In the genomic region with DNA sequence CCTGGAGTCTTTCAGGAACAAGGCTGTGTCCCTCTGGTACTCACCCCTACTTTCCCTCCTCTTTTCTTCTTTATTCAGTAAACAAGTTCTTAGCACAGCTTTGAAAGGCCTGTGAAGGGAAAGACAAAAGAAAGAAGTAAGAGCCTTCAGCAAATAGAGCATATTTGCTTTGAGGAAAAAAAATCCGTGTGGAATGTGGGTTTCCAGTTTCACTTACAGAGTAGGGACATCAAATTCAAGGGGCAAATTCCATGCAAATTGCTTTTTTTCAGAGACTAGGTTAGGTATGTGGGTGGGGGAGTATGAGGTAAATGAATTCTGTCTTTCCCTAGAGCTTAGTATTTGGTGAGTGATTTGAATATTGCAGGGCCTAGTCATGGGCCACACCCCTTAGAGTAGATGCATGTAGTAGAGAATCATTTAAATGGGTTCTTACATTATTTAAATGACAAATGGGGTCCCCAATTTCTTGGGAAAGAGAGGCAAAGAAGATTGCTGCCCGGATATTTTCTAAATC, we compare ENCODE assay signal across 26 mouse cellular contexts. TPM values are rescaled to one million over a fixed set of nuclear protein-coding genes. Genes with fewer than 3 reads are reported as not detected.
A peak's percentile ranks its signal among the peaks of the same experiment; 100 is the strongest.
DNase-seq lines count a peak whose midpoint lies in the region; ATAC-seq and TF ChIP-seq lines count a peak whose summit lies in the region.
"Had no signal": no experiment of that assay in that cellular context is flagged by ENCODE, and none has a peak within 500 bp of the region (broad histone marks: within the 10 kb centered on the region; RNA-seq: fewer than 3 reads in every experiment).

No protein-coding gene starts in this region.

- H3K27me3 ChIP-seq in lung, embryonic 14.5 days (ENCODE audit: insufficient read depth, low read length): no peaks in the 10 kb centered on the region
- no peaks in the 10 kb centered on the region for H3K27me3 ChIP-seq in lung, postnatal 0 days (replicated peaks; ENCODE audit: insufficient read depth, low read length)
- H3K27me3 ChIP-seq in embryonic facial prominence, embryonic 14.5 days (replicated peaks; ENCODE audit: control insufficient read depth, insufficient read depth, low read length): no peaks in the 10 kb centered on the region
- H3K27me3 ChIP-seq: embryonic facial prominence, embryonic 15.5 days; heart, embryonic 13.5 days; hindbrain, embryonic 12.5 days had no signal

- TF ChIP-seq CTCF in lung, embryonic 14.5 days (IDR thresholded peaks at IDR 0.05; ENCODE audit: low read depth): no peak
- TF ChIP-seq CTCF in lung, postnatal 0 days (IDR thresholded peaks at IDR 0.05): no peak

- DNase-seq in lung, embryonic 14.5 days: peak; percentile 51
- no peak for DNase-seq in lung, postnatal 0 days (ENCODE audit: low spot score)
- DNase-seq in ES-E14 (ENCODE audit: low read depth, low spot score): peak; percentile 12
- DNase-seq in R1 (ENCODE audit: low read depth, low spot score): peak; percentile 84
- peak; percentile 40 for DNase-seq in embryonic facial prominence, embryonic 14.5 days (ENCODE audit: low spot score)
- no peak for DNase-seq in frontal cortex, adult 2 months (ENCODE audit: extremely low spot score in 1 of 2, low spot score in 1 of 2)
- no peak for DNase-seq in kidney, postnatal 4 days
- DNase-seq: adrenal gland, postnatal 14 days; cerebellum, adult 11-12 months; cerebellum, adult 9-10 months; cerebellum, postnatal 25 days; gastrocnemius, postnatal 36 days; heart, adult 11 months; heart, postnatal 4 days; kidney, adult 11 months had no signal

- H3K27ac ChIP-seq in lung, embryonic 14.5 days (ENCODE audit: low read depth): no peak overlapping the region
- no peak overlapping the region for H3K27ac ChIP-seq in lung, postnatal 0 days (ENCODE audit: low read length)
- no peak overlapping the region for H3K27ac ChIP-seq in ES-E14 (ENCODE audit: insufficient read depth, low read depth, low read length, poor library complexity, severe bottlenecking)
- no peak overlapping the region for H3K27ac ChIP-seq in embryonic facial prominence, embryonic 14.5 days (replicated peaks; ENCODE audit: low read depth, low read length)
- H3K27ac ChIP-seq: embryonic facial prominence, embryonic 15.5 days; forebrain, embryonic 10.5 days; heart, embryonic 13.5 days; hindbrain, embryonic 12.5 days had no signal

- no peak overlapping the region for H3K4me3 ChIP-seq in lung, embryonic 14.5 days (ENCODE audit: low read depth, low read length)
- no peak overlapping the region for H3K4me3 ChIP-seq in lung, postnatal 0 days (ENCODE audit: low read depth, low read length)
- no peak overlapping the region for H3K4me3 ChIP-seq in ES-E14 (ENCODE audit: insufficient read depth in 1 of 2, low read depth in 1 of 2, low read length in 2 of 2, poor library complexity in 1 of 2, severe bottlenecking in 1 of 2)
- no peak overlapping the region for H3K4me3 ChIP-seq in embryonic facial prominence, embryonic 14.5 days (ENCODE audit: low read depth, low read length)
- H3K4me3 ChIP-seq: embryonic facial prominence, embryonic 15.5 days; erythroblast, embryonic 14.5 days; forebrain, embryonic 10.5 days; heart, embryonic 13.5 days; hindbrain, embryonic 12.5 days had no signal

- 50% methylated on average over 2 of the region's 2 CpGs for WGBS in lung, embryonic 14.5 days
- 43% methylated on average over 2 of the region's 2 CpGs for WGBS in lung, postnatal 0 days
- 42% methylated on average over 2 of the region's 2 CpGs for WGBS in embryonic facial prominence, embryonic 14.5 days

- no peak for TF ChIP-seq EP300 in lung, postnatal 0 days (IDR thresholded peaks at IDR 0.05)

- peak; percentile 84 for ATAC-seq in lung, embryonic 14.5 days (ENCODE audit: insufficient read depth)
- no peak for ATAC-seq in lung, postnatal 0 days
- no peak; the same call in 1 of the 2 replicates for ATAC-seq in embryonic facial prominence, embryonic 14.5 days (ENCODE audit: low read depth)
- ATAC-seq: forebrain, embryonic 14.5 days; hindbrain, embryonic 16.5 days had no signal

- no peak overlapping the region for H3K9ac ChIP-seq in lung, embryonic 14.5 days
- H3K9ac ChIP-seq in lung, postnatal 0 days (replicated peaks; ENCODE audit: low read depth): no peak overlapping the region
- H3K9ac ChIP-seq in ES-E14 (ENCODE audit: insufficient read depth, low read depth, low read length, poor library complexity, severe bottlenecking): no peak overlapping the region
- H3K9ac ChIP-seq in embryonic facial prominence, embryonic 14.5 days (ENCODE audit: low read depth, low read length): no peak overlapping the region
- H3K9ac ChIP-seq: embryonic facial prominence, embryonic 15.5 days; heart, embryonic 13.5 days; hindbrain, embryonic 12.5 days had no signal

- H3K4me1 ChIP-seq in lung, embryonic 14.5 days (ENCODE audit: insufficient read depth): no peaks in the 10 kb centered on the region
- no peaks in the 10 kb centered on the region for H3K4me1 ChIP-seq in lung, postnatal 0 days (ENCODE audit: insufficient read depth, low read depth, low read length)
- H3K4me1 ChIP-seq in ES-E14 (ENCODE audit: control insufficient read depth in 2 of 2, insufficient read depth in 2 of 2, low read length in 2 of 2, poor library complexity in 1 of 2): no peaks in the 10 kb centered on the region
- no peaks in the 10 kb centered on the region for H3K4me1 ChIP-seq in embryonic facial prominence, embryonic 14.5 days (ENCODE audit: control insufficient read depth, insufficient read depth, low read length)
- H3K4me1 ChIP-seq: embryonic facial prominence, embryonic 15.5 days; heart, embryonic 13.5 days; hindbrain, embryonic 12.5 days had no signal

- in situ Hi-C loops in ES-E14 (cut with MboI; ENCODE audit: low sequenced_read_pairs in 2 of 2, unreplicated experiment in 2 of 2): no loop called here

- H3K36me3 ChIP-seq in lung, embryonic 14.5 days (ENCODE audit: insufficient read depth): no peaks in the 10 kb centered on the region
- no peaks in the 10 kb centered on the region for H3K36me3 ChIP-seq in lung, postnatal 0 days (ENCODE audit: insufficient read depth, low read length)
- H3K36me3 ChIP-seq in ES-E14 (ENCODE audit: control insufficient read depth, insufficient read depth, low read length, poor library complexity, severe bottlenecking): no peaks in the 10 kb centered on the region
- no peaks in the 10 kb centered on the region for H3K36me3 ChIP-seq in embryonic facial prominence, embryonic 14.5 days (ENCODE audit: control insufficient read depth, insufficient read depth, low read length)
- H3K36me3 ChIP-seq: embryonic facial prominence, embryonic 15.5 days; forebrain, embryonic 10.5 days; heart, embryonic 13.5 days; hindbrain, embryonic 12.5 days had no signal

- H3K9me3 ChIP-seq in lung, embryonic 14.5 days (ENCODE audit: low read depth, low read length): no peaks in the 10 kb centered on the region
- no peaks in the 10 kb centered on the region for H3K9me3 ChIP-seq in lung, postnatal 0 days (ENCODE audit: low read length)
- H3K9me3 ChIP-seq in ES-E14 (ENCODE audit: control insufficient read depth, insufficient read depth, low read depth, low read length): no peaks in the 10 kb centered on the region
- no peaks in the 10 kb centered on the region for H3K9me3 ChIP-seq in embryonic facial prominence, embryonic 14.5 days (ENCODE audit: control insufficient read depth, low read length)
- H3K9me3 ChIP-seq: embryonic facial prominence, embryonic 15.5 days; forebrain, embryonic 10.5 days; heart, embryonic 13.5 days; hindbrain, embryonic 12.5 days had no signal

- no peak overlapping the region for H3K4me2 ChIP-seq in lung, embryonic 14.5 days
- H3K4me2 ChIP-seq in lung, postnatal 0 days (replicated peaks; ENCODE audit: low read depth, low read length): no peak overlapping the region
- no peak overlapping the region for H3K4me2 ChIP-seq in embryonic facial prominence, embryonic 14.5 days (ENCODE audit: low read depth, low read length)
- H3K4me2 ChIP-seq: embryonic facial prominence, embryonic 15.5 days; heart, embryonic 13.5 days; hindbrain, embryonic 12.5 days had no signal

TF ChIP-seq in ES-E14, 5 proteins besides CTCF, POLR2A, EP300 and RAD21:
- no peak for TF ChIP-seq CHD2 (IDR thresholded peaks at IDR 0.05; ENCODE audit: low read depth, low read length)
- TF ChIP-seq ZC3H11A (IDR thresholded peaks at IDR 0.05; ENCODE audit: borderline replicate concordance, low read depth, low read length): no peak
- TF ChIP-seq ZNF384 (IDR thresholded peaks at IDR 0.05; ENCODE audit: low read depth, low read length): peak; percentile 81
- no peak for TF ChIP-seq HCFC1 (IDR thresholded peaks at IDR 0.05; ENCODE audit: borderline replicate concordance, insufficient read depth, low read length)
- TF ChIP-seq MAFK (IDR thresholded peaks at IDR 0.05; ENCODE audit: insufficient read depth, low read depth, low read length): no peak

RNA-seq across cellular contexts. Expression of gene Impg1, which starts 39.3 kb away (rescaled TPM):
- polyA plus RNA-seq in lung, embryonic 14.5 days (2014; fragmentation: Nextera tagmentation; extraction: Ambion mirVana): 0.05 TPM in 1 of 2 replicates, not detected in the other
- polyA plus RNA-seq in lung, postnatal 0 days (2015; fragmentation: Nextera tagmentation; extraction: Ambion mirVana): 0.05 and 0.14 TPM in 2 replicates
- not detected in 2 replicates for total RNA-seq in ES-E14 (2012; rRNA removed)
- 0.04 TPM in 1 of 2 replicates, not detected in the other for polyA plus RNA-seq in embryonic facial prominence, embryonic 14.5 days (2014; fragmentation: Nextera tagmentation; extraction: Ambion mirVana)
- 0.06 TPM in 2 replicates for polyA plus RNA-seq in frontal cortex, adult 2 months (2012; rRNA removed)
- total RNA-seq: adrenal gland, adult 18-20 months; adrenal gland, postnatal 14 days; gastrocnemius, adult 8-10 months; heart, postnatal 4 days; MEL had no signal
- polyA plus RNA-seq: erythroblast, embryonic 14.5 days; forebrain, embryonic 10.5 days; forebrain, embryonic 14.5 days; heart, postnatal 0 days; hindbrain, embryonic 12.5 days; hindbrain, embryonic 16.5 days had no signal

Comparison
In these comparisons a context has a peak if more than half of its experiments do, and no peak if none do; other contexts are left out.
1. DNase-seq: peak in lung, embryonic 14.5 days (single experiment), ES-E14 (single experiment), R1 (single experiment) and embryonic facial prominence, embryonic 14.5 days (single experiment); none in lung, postnatal 0 days (single experiment), frontal cortex, adult 2 months (0 of 2) and kidney, postnatal 4 days (0 of 2).